Mouse (Mus musculus): ENCODE measurements around the gene Elmo2. TPM values are rescaled to one million over a fixed set of nuclear protein-coding genes. Genes with fewer than 3 reads are reported as not detected.

The Elmo2 gene
- polyA plus RNA-seq, 1 experiment, result 16.3 TPM

GRCm38 (mm10) chr2:165252801-165253200, 73.5 kb downstream of the Elmo2 start:
- no peaks in the 10 kb centered on the region for H3K9me3 ChIP-seq
- no peak for TF ChIP-seq FLI1 (IDR thresholded peaks at IDR 0.05; ENCODE audit: low read length)
- no peak for TF ChIP-seq GATA1 (IDR thresholded peaks at IDR 0.05; ENCODE audit: borderline replicate concordance, low read length)
- H3K27me3 ChIP-seq (replicated peaks), result peaks cover 80% of the 10 kb centered on the region

GRCm38 (mm10) chr2:165252381-165252780, 73.9 kb downstream of the Elmo2 start:
- H3K4me1 ChIP-seq, result peaks cover 31% of the 10 kb centered on the region
- peaks cover 80% of the 10 kb centered on the region for H3K27me3 ChIP-seq (replicated peaks)
- no peaks in the 10 kb centered on the region for H3K9me3 ChIP-seq
- no peak overlapping the region for H3K4me3 ChIP-seq (replicated peaks)
- TF ChIP-seq FLI1 (IDR thresholded peaks at IDR 0.05; ENCODE audit: low read length) (no peak), GATA1 (IDR thresholded peaks at IDR 0.05; ENCODE audit: borderline replicate concordance, low read length) (no peak)
- H3K36me3 ChIP-seq (replicated peaks; ENCODE audit: low read length), result no peaks in the 10 kb centered on the region

More at GRCm38 (mm10) chr2:165252801-165253200, 73.5 kb downstream of the Elmo2 start:
- Histone ChIP-seq H3K4me3 (replicated peaks) (no peak overlapping the region), H3K4me1 (peaks cover 34% of the 10 kb centered on the region), H3K36me3 (replicated peaks; ENCODE audit: low read length) (no peaks in the 10 kb centered on the region)

- peak overlapping the region; percentile 50 for H3K4me3 ChIP-seq (replicated peaks)
- H3K4me1 ChIP-seq, result peaks cover 16% of the 10 kb centered on the region
- H3K36me3 ChIP-seq (replicated peaks; ENCODE audit: low read length), result no peaks in the 10 kb centered on the region
- peaks cover 79% of the 10 kb centered on the region for H3K27me3 ChIP-seq (replicated peaks)
- H3K9me3 ChIP-seq, result no peaks in the 10 kb centered on the region
- TF ChIP-seq FLI1 (IDR thresholded peaks at IDR 0.05; ENCODE audit: low read length), result no peak
- TF ChIP-seq GATA1 (IDR thresholded peaks at IDR 0.05; ENCODE audit: borderline replicate concordance, low read length), result no peak
These were observed 75.4 kb downstream of the Elmo2 start for GRCm38 (mm10) chr2:165250903-165251302.

GRCm38 (mm10) chr2:165248967-165249366, 77.3 kb downstream of the Elmo2 start:
- peaks cover 77% of the 10 kb centered on the region for H3K27me3 ChIP-seq (replicated peaks)
- H3K4me1 ChIP-seq, result peaks cover 14% of the 10 kb centered on the region
- H3K4me3 ChIP-seq (replicated peaks), result no peak overlapping the region
- TF ChIP-seq FLI1 (IDR thresholded peaks at IDR 0.05; ENCODE audit: low read length), result no peak
- no peak for TF ChIP-seq GATA1 (IDR thresholded peaks at IDR 0.05; ENCODE audit: borderline replicate concordance, low read length)
- H3K36me3 ChIP-seq (replicated peaks; ENCODE audit: low read length), result no peaks in the 10 kb centered on the region
- no peaks in the 10 kb centered on the region for H3K9me3 ChIP-seq

- no peak overlapping the region for H3K4me3 ChIP-seq (replicated peaks)
- H3K9me3 ChIP-seq, result no peaks in the 10 kb centered on the region
- no peaks in the 10 kb centered on the region for H3K36me3 ChIP-seq (replicated peaks; ENCODE audit: low read length)
- no peak for TF ChIP-seq FLI1 (IDR thresholded peaks at IDR 0.05; ENCODE audit: low read length)
- H3K27me3 ChIP-seq (replicated peaks), result peaks cover 78% of the 10 kb centered on the region
- peaks cover 36% of the 10 kb centered on the region for H3K4me1 ChIP-seq
These were observed 79.9 kb downstream of the Elmo2 start for GRCm38 (mm10) chr2:165246349-165246748.

- Histone ChIP-seq H3K4me3 (replicated peaks) (no peak overlapping the region), H3K27me3 (replicated peaks) (peaks cover 93% of the 10 kb centered on the region), H3K4me1 (peaks cover 30% of the 10 kb centered on the region)
These were observed 83.1 kb downstream of the Elmo2 start for GRCm38 (mm10) chr2:165243122-165243720.

GRCm38 (mm10) chr2:165242575-165242974, 83.7 kb downstream of the Elmo2 start:
- H3K36me3 ChIP-seq (replicated peaks; ENCODE audit: low read length), result no peaks in the 10 kb centered on the region
- peak overlapping the region; percentile 65 for H3K4me3 ChIP-seq (replicated peaks)
- peaks cover 30% of the 10 kb centered on the region for H3K4me1 ChIP-seq
- H3K27me3 ChIP-seq (replicated peaks), result peaks cover 94% of the 10 kb centered on the region
- H3K9me3 ChIP-seq, result no peaks in the 10 kb centered on the region
- TF ChIP-seq GATA1 (IDR thresholded peaks at IDR 0.05; ENCODE audit: borderline replicate concordance, low read length) (no peak), FLI1 (IDR thresholded peaks at IDR 0.05; ENCODE audit: low read length) (no peak)

More at GRCm38 (mm10) chr2:165243122-165243720, 83.1 kb downstream of the Elmo2 start:
- Histone ChIP-seq H3K36me3 (replicated peaks; ENCODE audit: low read length) (no peaks in the 10 kb centered on the region), H3K9me3 (no peaks in the 10 kb centered on the region)
- TF ChIP-seq GATA1 (IDR thresholded peaks at IDR 0.05; ENCODE audit: borderline replicate concordance, low read length) (no peak), FLI1 (IDR thresholded peaks at IDR 0.05; ENCODE audit: low read length) (no peak)

GRCm38 (mm10) chr2:165241786-165242185, 84.5 kb downstream of the Elmo2 start:
- no peak for TF ChIP-seq FLI1 (IDR thresholded peaks at IDR 0.05; ENCODE audit: low read length)
- TF ChIP-seq GATA1 (IDR thresholded peaks at IDR 0.05; ENCODE audit: borderline replicate concordance, low read length), result no peak
- Histone ChIP-seq H3K4me3 (replicated peaks) (no peak overlapping the region), H3K4me1 (peaks cover 30% of the 10 kb centered on the region), H3K36me3 (replicated peaks; ENCODE audit: low read length) (no peaks in the 10 kb centered on the region), H3K27me3 (replicated peaks) (peaks cover 92% of the 10 kb centered on the region), H3K9me3 (no peaks in the 10 kb centered on the region)

GRCm38 (mm10) chr2:165240371-165240770, 85.9 kb downstream of the Elmo2 start:
- TF ChIP-seq FLI1 (IDR thresholded peaks at IDR 0.05; ENCODE audit: low read length) (no peak), GATA1 (IDR thresholded peaks at IDR 0.05; ENCODE audit: borderline replicate concordance, low read length) (no peak)
- Histone ChIP-seq H3K4me1 (peaks cover 30% of the 10 kb centered on the region), H3K27me3 (replicated peaks) (peaks cover 95% of the 10 kb centered on the region), H3K9me3 (no peaks in the 10 kb centered on the region), H3K36me3 (replicated peaks; ENCODE audit: low read length) (no peaks in the 10 kb centered on the region), H3K4me3 (replicated peaks) (no peak overlapping the region)

GRCm38 (mm10) chr2:165239533-165240144, 86.6 kb downstream of the Elmo2 start:
- no peak for TF ChIP-seq GATA1 (IDR thresholded peaks at IDR 0.05; ENCODE audit: borderline replicate concordance, low read length)
- TF ChIP-seq FLI1 (IDR thresholded peaks at IDR 0.05; ENCODE audit: low read length), result no peak
- H3K27me3 ChIP-seq (replicated peaks), result peaks cover 97% of the 10 kb centered on the region
- no peak overlapping the region for H3K4me3 ChIP-seq (replicated peaks)
- no peaks in the 10 kb centered on the region for H3K9me3 ChIP-seq
- no peaks in the 10 kb centered on the region for H3K36me3 ChIP-seq (replicated peaks; ENCODE audit: low read length)
- H3K4me1 ChIP-seq, result peaks cover 34% of the 10 kb centered on the region
